In the genomic region with DNA sequence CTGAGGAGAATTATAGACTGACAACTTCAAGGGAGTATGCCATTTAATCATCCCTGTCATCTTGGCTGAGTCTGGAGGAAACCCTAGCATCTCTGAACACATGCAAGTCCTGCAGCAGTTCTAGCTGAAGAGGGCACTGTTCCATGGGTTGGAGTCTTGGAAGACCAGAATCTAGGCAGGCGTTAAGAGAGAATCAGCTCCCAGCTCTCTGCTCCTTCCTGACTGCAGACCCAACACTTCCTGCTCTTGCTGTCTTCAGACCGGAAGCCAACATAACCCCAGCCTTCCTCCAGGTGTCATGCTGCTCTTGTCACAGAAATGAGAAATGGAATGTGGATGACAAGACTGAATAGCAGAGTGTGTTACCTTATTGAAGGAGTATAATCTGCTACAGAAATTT, we compare ENCODE assay signal across 12 mouse cellular contexts. TPM values are rescaled to one million over a fixed set of nuclear protein-coding genes. Genes with fewer than 3 reads are reported as not detected.
DNase-seq lines count a peak whose midpoint lies in the region; ATAC-seq and TF ChIP-seq lines count a peak whose summit lies in the region.
"Had no signal": no experiment of that assay in that cellular context is flagged by ENCODE, and none has a peak within 500 bp of the region (broad histone marks: within the 10 kb centered on the region; RNA-seq: fewer than 3 reads in every experiment).

No protein-coding gene starts in this region.

- H3K27ac ChIP-seq in gastrocnemius, adult 2 months = no peak overlapping the region
- no peak overlapping the region for H3K27ac ChIP-seq in lung, postnatal 0 days (ENCODE audit: low read length)
- H3K27ac ChIP-seq: limb, embryonic 15.5 days; midbrain, embryonic 12.5 days had no signal

- no peak for DNase-seq in gastrocnemius, adult 2 months
- no peak for DNase-seq in gastrocnemius, adult 18-20 months (ENCODE audit: low spot score)
- peak; percentile 42 for DNase-seq in lung, postnatal 0 days (ENCODE audit: low spot score)
- no peak for DNase-seq in lung, postnatal 14 days
- DNase-seq in thymus, postnatal 36 days = peak; percentile 57 to 74
- DNase-seq in adrenal gland, adult 18-20 months (ENCODE audit: low spot score in 2 of 2) = no peak
- no peak for DNase-seq in left cerebral cortex, postnatal 36 days (ENCODE audit: low spot score in 2 of 2)
- DNase-seq: adrenal gland, adult 8-10 months; heart, postnatal 10 days had no signal

- H3K27me3 ChIP-seq in lung, postnatal 0 days (replicated peaks; ENCODE audit: insufficient read depth, low read length) = no peaks in the 10 kb centered on the region
- H3K27me3 ChIP-seq: limb, embryonic 15.5 days; midbrain, embryonic 12.5 days had no signal

- 38% methylated on average over 2 of the region's 2 CpGs for WGBS in lung, postnatal 0 days

- peaks cover 33% of the 10 kb centered on the region for H3K4me1 ChIP-seq in lung, postnatal 0 days (ENCODE audit: insufficient read depth, low read depth, low read length)

- no peak overlapping the region for H3K4me2 ChIP-seq in lung, postnatal 0 days (replicated peaks; ENCODE audit: low read depth, low read length)
- H3K4me2 ChIP-seq: limb, embryonic 15.5 days; midbrain, embryonic 12.5 days had no signal

- ATAC-seq in lung, postnatal 0 days = no peak
- peak; percentile 75 for ATAC-seq in inflammation-experienced regulatory T-cells, adult 6 months

- H3K4me3 ChIP-seq in gastrocnemius, adult 2 months = no peak overlapping the region
- H3K4me3 ChIP-seq in lung, postnatal 0 days (ENCODE audit: low read depth, low read length) = no peak overlapping the region
- H3K4me3 ChIP-seq: limb, embryonic 15.5 days; midbrain, embryonic 12.5 days had no signal

- intact Hi-C loops in gastrocnemius, adult 2 months (cut with DNase I) = no loop called here
- intact Hi-C loops in left cerebral cortex, postnatal 36 days (cut with DNase I) = no loop called here

- no peaks in the 10 kb centered on the region for H3K9me3 ChIP-seq in lung, postnatal 0 days (ENCODE audit: low read length)
- H3K9me3 ChIP-seq: limb, embryonic 15.5 days; midbrain, embryonic 12.5 days had no signal

- H3K9ac ChIP-seq in lung, postnatal 0 days (replicated peaks; ENCODE audit: low read depth) = no peak overlapping the region
- H3K9ac ChIP-seq: limb, embryonic 15.5 days; midbrain, embryonic 12.5 days had no signal

- H3K36me3 ChIP-seq in lung, postnatal 0 days (ENCODE audit: insufficient read depth, low read length) = no peaks in the 10 kb centered on the region

- TF ChIP-seq CTCF in gastrocnemius, adult 2 months (IDR thresholded peaks at IDR 0.05) = 0 out of 2 replicates have a peak, but pooled peaks have one; percentile 9
- peak; percentile 60 for TF ChIP-seq CTCF in lung, postnatal 0 days (IDR thresholded peaks at IDR 0.05)

- no peak for TF ChIP-seq EP300 in lung, postnatal 0 days (IDR thresholded peaks at IDR 0.05)

RNA-seq across cellular contexts. Expression of gene Cemip, which starts 29.1 kb away (rescaled TPM):
- total RNA-seq in gastrocnemius, adult 2 months (2021) = not detected
- not detected for total RNA-seq in gastrocnemius, adult 18-20 months (2021)
- polyA plus RNA-seq in lung, postnatal 0 days (2015; fragmentation: Nextera tagmentation; extraction: Ambion mirVana) = 0.57 and 0.83 TPM in 2 replicates
- polyA plus RNA-seq in inflammation-experienced regulatory T-cells, adult 6 months (2017; shearing (Covaris generic)) = under 1 TPM in 1 of 3 experiments, not detected in 2; 0.20 TPM
- 1 to 10 TPM in 1 of 2 experiments, under 1 TPM in 1; 0.93 to 1.2 TPM for total RNA-seq in adrenal gland, adult 18-20 months (2021)
- 10 to 100 TPM; 14.5 to 18.7 TPM for total RNA-seq in left cerebral cortex, postnatal 36 days (2021)

RNA-seq across cellular contexts. Expression of gene Abhd17c, which starts 36.3 kb away (rescaled TPM):
- total RNA-seq in gastrocnemius, adult 2 months (2021) = 1 to 10 TPM; 6.4 to 9.3 TPM
- total RNA-seq in gastrocnemius, adult 18-20 months (2021) = 1 to 10 TPM; 7.8 to 8.5 TPM
- 91.3 and 104 TPM in 2 replicates for polyA plus RNA-seq in lung, postnatal 0 days (2015; fragmentation: Nextera tagmentation; extraction: Ambion mirVana)
- polyA plus RNA-seq in inflammation-experienced regulatory T-cells, adult 6 months (2017; shearing (Covaris generic)) = 10 to 100 TPM in 2 of 3 experiments, 1 to 10 TPM in 1; 7.1 to 14.5 (median 10.9) TPM
- 10 to 100 TPM; 26.7 to 29.9 TPM for total RNA-seq in adrenal gland, adult 18-20 months (2021)
- total RNA-seq in left cerebral cortex, postnatal 36 days (2021) = 10 to 100 TPM; 36.6 to 39.6 TPM

Comparison
In these comparisons a context has a peak if more than half of its experiments do, and no peak if none do; other contexts are left out.
1. DNase-seq: peak in lung, postnatal 0 days (single experiment) and thymus, postnatal 36 days (2 of 2); none in gastrocnemius, adult 2 months (single experiment), gastrocnemius, adult 18-20 months (single experiment), lung, postnatal 14 days (single experiment), adrenal gland, adult 18-20 months (0 of 2) and left cerebral cortex, postnatal 36 days (0 of 2).
2. RNA of gene Cemip, which starts 29.1 kb away (total RNA-seq): 14.5 to 18.7 TPM in left cerebral cortex, postnatal 36 days; 0.93 to 1.2 TPM in adrenal gland, adult 18-20 months, not detected in gastrocnemius, adult 18-20 months and not detected in gastrocnemius, adult 2 months; every median in the first group is over 4 times any median in the second.